Mouse (Mus musculus) testis, adult 2 months (tissue): ENCODE measurements around the gene Srbd1.

Experiments
- CTCF ChIP-seq: fragments of 200-500 bp; IDR thresholded peaks from 2 replicates; pipeline ENCODE4 v1.5.1; 2012; ENCODE audit warnings: low read depth, mild to moderate bottlenecking, inconsistent platforms, low read length, moderate library complexity; ENCODE audit not compliant: control insufficient read depth, insufficient read depth, insufficient replicate concordance
- POLR2A ChIP-seq: fragments of 200-500 bp; IDR thresholded peaks from 2 replicates; pipeline ENCODE4 v1.6.1; 2012; ENCODE audit warnings: low read depth, mild to moderate bottlenecking, inconsistent platforms, low read length, moderate library complexity; ENCODE audit not compliant: control insufficient read depth

GRCm38 (mm10) chr17:85982271-85982670 is 162.7 kb downstream of the Srbd1 start:
- TF ChIP-seq CTCF = no peak
- no peak for TF ChIP-seq POLR2A
